ENCODE assay signal across 13 mouse cellular contexts in genomic region chr17:86465865-86466264, GRCm38 (mm10). TPM values are rescaled to one million over a fixed set of nuclear protein-coding genes. Genes with fewer than 3 reads are reported as not detected.
DNase-seq lines count a peak whose midpoint lies in the region; ATAC-seq and TF ChIP-seq lines count a peak whose summit lies in the region.
"Had no signal": no experiment of that assay in that cellular context is flagged by ENCODE, and none has a peak within 500 bp of the region (broad histone marks: within the 10 kb centered on the region; RNA-seq: fewer than 3 reads in every experiment).

No protein-coding gene starts in this region.

- H3K27ac ChIP-seq in kidney, adult 2 months (ENCODE audit: insufficient read depth, low read depth, low read length), result no peak overlapping the region
- H3K27ac ChIP-seq in kidney, embryonic 14.5 days (ENCODE audit: low read depth, low read length), result no peak overlapping the region
- no peak overlapping the region for H3K27ac ChIP-seq in forebrain, embryonic 12.5 days
- H3K27ac ChIP-seq: stomach, embryonic 15.5 days had no signal

- no peak overlapping the region for H3K4me2 ChIP-seq in kidney, embryonic 14.5 days (replicated peaks; ENCODE audit: low read depth, low read length)
- peak overlapping the region; percentile 38 for H3K4me2 ChIP-seq in forebrain, embryonic 12.5 days
- H3K4me2 ChIP-seq: hindbrain, embryonic 15.5 days; stomach, embryonic 15.5 days had no signal

- H3K4me1 ChIP-seq in kidney, adult 2 months (ENCODE audit: control insufficient read depth, insufficient read depth, low read length), result peaks cover 25% of the 10 kb centered on the region
- peaks cover 38% of the 10 kb centered on the region for H3K4me1 ChIP-seq in kidney, embryonic 14.5 days (ENCODE audit: control insufficient read depth, insufficient read depth, low read length)
- peaks cover 47% of the 10 kb centered on the region for H3K4me1 ChIP-seq in forebrain, embryonic 12.5 days

- ATAC-seq in kidney, embryonic 14.5 days (ENCODE audit: low FRiP score, low TSS enrichment), result no peak
- ATAC-seq in forebrain, embryonic 12.5 days (ENCODE audit: low FRiP score), result no peak; the same call in 1 of the 2 replicates

- H3K9ac ChIP-seq in kidney, embryonic 14.5 days (ENCODE audit: low read depth, low read length), result no peak overlapping the region
- no peak overlapping the region for H3K9ac ChIP-seq in forebrain, embryonic 12.5 days
- H3K9ac ChIP-seq: hindbrain, embryonic 15.5 days; stomach, embryonic 15.5 days had no signal

- no peaks in the 10 kb centered on the region for H3K36me3 ChIP-seq in kidney, adult 2 months (ENCODE audit: control insufficient read depth, insufficient read depth, low read length)
- H3K36me3 ChIP-seq in kidney, embryonic 14.5 days (ENCODE audit: control insufficient read depth, insufficient read depth, low read length), result no peaks in the 10 kb centered on the region
- no peaks in the 10 kb centered on the region for H3K36me3 ChIP-seq in forebrain, embryonic 12.5 days (replicated peaks)
- H3K36me3 ChIP-seq: hindbrain, embryonic 15.5 days; stomach, embryonic 15.5 days had no signal

- WGBS in kidney, adult 2 months, result 43% methylated on average over 13 of the region's 13 CpGs
- 77% methylated on average over 13 of the region's 13 CpGs for WGBS in kidney, embryonic 14.5 days
- 10% methylated on average over 13 of the region's 13 CpGs for WGBS in forebrain, embryonic 12.5 days

- TF ChIP-seq POLR2A in kidney, adult 2 months (IDR thresholded peaks at IDR 0.05; ENCODE audit: low read depth, low read length), result no peak

- peak; percentile 86 for DNase-seq in kidney, adult 2 months
- peak; percentile 55 for DNase-seq in kidney, adult 9 months
- DNase-seq in retina, postnatal 1 day, result peak; percentile 57
- DNase-seq in spleen, postnatal 4 days (ENCODE audit: low spot score in 2 of 2), result no peak
- no peak for DNase-seq in urinary bladder, postnatal 36 days (ENCODE audit: low spot score in 2 of 2)
- no peak for DNase-seq in thymus, postnatal 4 days
- DNase-seq: cerebellum, adult 9-11 months; heart, adult 18-20 months had no signal

- no peak overlapping the region for H3K4me3 ChIP-seq in kidney, adult 2 months (ENCODE audit: insufficient read depth, low read depth, low read length)
- H3K4me3 ChIP-seq in kidney, embryonic 14.5 days (ENCODE audit: low read length), result no peak overlapping the region
- H3K4me3 ChIP-seq in forebrain, embryonic 12.5 days (replicated peaks), result no peak overlapping the region
- H3K4me3 ChIP-seq: hindbrain, embryonic 15.5 days; stomach, embryonic 15.5 days had no signal

- no peaks in the 10 kb centered on the region for H3K27me3 ChIP-seq in kidney, adult 2 months (replicated peaks; ENCODE audit: control insufficient read depth, insufficient read depth, low read length)
- no peaks in the 10 kb centered on the region for H3K27me3 ChIP-seq in kidney, embryonic 14.5 days (ENCODE audit: control insufficient read depth, insufficient read depth, low read length)
- H3K27me3 ChIP-seq in forebrain, embryonic 12.5 days, result peaks cover 71% of the 10 kb centered on the region
- H3K27me3 ChIP-seq: hindbrain, embryonic 15.5 days; stomach, embryonic 15.5 days had no signal

- TF ChIP-seq CTCF in kidney, adult 2 months (conservative IDR thresholded peaks at IDR 0.05; ENCODE audit: insufficient read depth, insufficient read length, low read depth, low read length), result no peak

- no peaks in the 10 kb centered on the region for H3K9me3 ChIP-seq in kidney, embryonic 14.5 days (ENCODE audit: control insufficient read depth, low read length)
- no peaks in the 10 kb centered on the region for H3K9me3 ChIP-seq in forebrain, embryonic 12.5 days
- H3K9me3 ChIP-seq: hindbrain, embryonic 15.5 days; stomach, embryonic 15.5 days had no signal

RNA-seq across cellular contexts. Expression of gene Gm10309, which starts 39.2 kb away (rescaled TPM):
- polyA plus RNA-seq in kidney, adult 2 months (2012; rRNA removed), result 0.08 and 0.13 TPM in 2 replicates
- polyA plus RNA-seq in kidney, embryonic 14.5 days (2014; fragmentation: Nextera tagmentation; extraction: Ambion mirVana), result 0.31 and 0.43 TPM in 2 replicates
- polyA plus RNA-seq in forebrain, embryonic 12.5 days (2016; fragmentation: Nextera tagmentation; extraction: Ambion mirVana), result 0.28 and 0.40 TPM in 2 replicates
- polyA plus RNA-seq: liver, adult 2 months had no signal

Comparison
In these comparisons a context has a peak if more than half of its experiments do, and no peak if none do; other contexts are left out.
1. DNase-seq: peak in kidney, adult 2 months (single experiment), kidney, adult 9 months (single experiment) and retina, postnatal 1 day (single experiment); none in spleen, postnatal 4 days (0 of 2), urinary bladder, postnatal 36 days (0 of 2) and thymus, postnatal 4 days (single experiment).